Mouse (Mus musculus) ES-CJ7 (cell line): ENCODE data around the gene Cts6.

Experiments
- DNase-seq: peaks from one replicate; pipeline ENCODE4 v3.0.0; 2011; ENCODE audit warnings: low read depth, low spot score

Cts6 gene

DNA sequence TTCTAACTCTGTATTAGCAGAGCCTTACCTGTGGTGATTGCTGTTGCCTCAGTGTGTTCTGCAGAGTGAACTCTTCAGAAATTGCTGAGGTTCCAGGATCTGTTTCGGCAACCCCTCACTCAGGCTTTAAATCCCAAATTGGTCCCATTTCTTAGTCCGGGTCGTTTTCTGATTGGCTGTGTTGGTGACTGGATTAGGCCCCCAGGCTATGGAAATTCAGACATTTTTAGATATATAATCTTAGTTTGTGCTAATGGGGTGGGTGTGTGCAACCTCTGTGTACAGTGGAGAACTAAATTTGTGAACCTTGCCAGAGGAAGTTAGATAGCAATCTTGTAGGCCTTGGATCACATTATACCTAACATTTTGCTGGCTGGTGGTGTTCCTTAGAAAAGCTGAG, at the start of gene Cts6:
Gene Cts6, minus strand, starts transcription at position 101 of the 400 bp plus-strand sequence.
- no peak for DNase-seq

- DNase-seq, result peak; percentile 88
Measured at GRCm38 (mm10) chr13:61241076-61241947, 38.1 kb upstream of the Cts6 start.

GRCm38 (mm10) chr13:61185151-61185933, 17.9 kb downstream of the Cts6 start:
- DNase-seq, result peak; percentile 70

GRCm38 (mm10) chr13:61164622-61165021, 38.6 kb downstream of the Cts6 start:
- peak; percentile 16 for DNase-seq

DNA sequence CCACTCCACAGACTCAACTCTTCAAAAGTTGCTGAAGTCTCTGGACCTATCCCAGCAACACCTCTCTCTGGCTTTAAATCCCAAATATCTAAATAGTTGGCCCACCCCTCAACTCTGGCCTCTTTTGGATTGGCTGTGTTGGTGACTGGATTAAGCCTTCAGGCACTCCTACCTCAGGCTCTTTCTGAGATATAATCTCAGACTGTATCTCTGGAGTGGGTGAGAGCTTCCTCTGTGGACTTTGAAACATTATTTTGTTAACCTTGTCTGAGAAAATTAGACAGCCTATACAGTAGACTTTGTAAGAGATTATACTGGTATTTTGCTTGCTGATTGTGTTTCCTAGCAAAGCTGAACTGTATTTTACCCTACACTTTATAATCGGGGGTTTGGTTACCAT, 39.1 kb downstream of the Cts6 start, which contains the start of gene Ctsr:
Gene Ctsr, minus strand, starts transcription at position 101 of the 400 bp plus-strand sequence.
- DNase-seq, result no peak
